Mouse (Mus musculus) lung, embryonic 14.5 days (tissue): ENCODE measurements around the gene Homer2. TPM values are rescaled to one million over a fixed set of nuclear protein-coding genes. Genes with fewer than 3 reads are reported as not detected.

Source experiments
- ATAC-seq: fragments of 200-750 bp; cut with Nextera tagmentation; 2 replicates; pipeline ENCODE4 v1.8.0; 2017; ENCODE audit warnings: mild to moderate bottlenecking, moderate TSS enrichment, moderate library complexity; ENCODE audit not compliant: insufficient read depth
- DNase-seq: peaks from one replicate; pipeline ENCODE4 v3.0.0-alpha.2; 2015
- H3K27ac ChIP-seq: fragments of 300-500 bp; sonication (generic); 2 replicates; pipeline ENCODE4 v1.5.1; 2014; ENCODE audit warnings: low read depth, mild to moderate bottlenecking, moderate library complexity
- H3K27me3 ChIP-seq: fragments of 300-500 bp; sonication (generic); 2 replicates; pipeline ENCODE4 v1.6.1; 2014; ENCODE audit warnings: low read length, control low read depth; ENCODE audit not compliant: insufficient read depth
- H3K36me3 ChIP-seq: fragments of 300-500 bp; sonication (generic); 2 replicates; pipeline ENCODE4 v1.6.1; 2014; ENCODE audit warnings: control low read depth; ENCODE audit not compliant: insufficient read depth
- H3K4me1 ChIP-seq: fragments of 300-500 bp; sonication (generic); 2 replicates; pipeline ENCODE4 v1.6.1; 2014; ENCODE audit warnings: antibody characterized with exemption, control low read depth; ENCODE audit not compliant: insufficient read depth
- H3K4me2 ChIP-seq: fragments of 300-500 bp; sonication (generic); 2 replicates; pipeline ENCODE4 v1.6.1; 2014; ENCODE audit warnings: mild to moderate bottlenecking
- H3K4me3 ChIP-seq: fragments of 300-500 bp; sonication (generic); 2 replicates; pipeline ENCODE4 v1.5.1; 2014; ENCODE audit warnings: low read depth, low read length
- H3K9ac ChIP-seq: fragments of 300-500 bp; sonication (generic); 2 replicates; pipeline ENCODE4 v1.6.1; 2014
- H3K9me3 ChIP-seq: fragments of 300-500 bp; sonication (generic); 2 replicates; pipeline ENCODE4 v1.6.1; 2016; ENCODE audit warnings: low read depth, low read length, control low read depth
- CTCF ChIP-seq: IDR thresholded peaks from 2 replicates; pipeline ENCODE4 v1.5.1; 2016; ENCODE audit warnings: antibody characterized with exemption, low read depth
- WGBS: fragments of 180-500 bp; shearing (Covaris S2); extraction: QIAGEN DNeasy Blood & Tissue Kit; methylation state at CpG from one replicate; pipeline ENCODE4 v1.1.7; 2014; 5-methylcytosine and 5-hydroxymethylcytosine counted together
- polyA plus RNA-seq: library from polyadenylated mRNA; unstranded; fragments of >200 nt; fragmentation: Nextera tagmentation; extraction: Ambion mirVana; gene quantifications from 2 replicates; pipeline ENCODE4 v1.2.1, GENCODE M21; 2014

The Homer2 gene
- 38.2 and 40.5 TPM in 2 replicates for polyA plus RNA-seq

GRCm38 (mm10) chr7:81707471-81708140, at the start of gene Homer2:
Gene Homer2, minus strand, starts transcription at chr7:81707527.
- peak within 1 kb of the TSS; percentile 64 for H3K27ac ChIP-seq
- no peaks in the 10 kb centered on the region for H3K4me1 ChIP-seq
- peaks cover 27% of the 10 kb centered on the region for H3K27me3 ChIP-seq
- H3K9me3 ChIP-seq: peaks cover 4% of the 10 kb centered on the region; the same call in 1 of the 2 replicates
- DNase-seq (no peak), ATAC-seq (peak; percentile 4; the same call in 1 of the 2 replicates)
- H3K4me3 ChIP-seq: peak within 1 kb of the TSS; percentile 61
- H3K36me3 ChIP-seq: no peaks in the 10 kb centered on the region
- peak within 1 kb of the TSS; percentile 71 for H3K9ac ChIP-seq
- no peak for TF ChIP-seq CTCF
- 54% methylated on average over 14 of the region's 14 CpGs for WGBS
- H3K4me2 ChIP-seq: peak within 1 kb of the TSS; percentile 91

GRCm38 (mm10) chr7:81747956-81748355, 40.6 kb upstream of the Homer2 start:
- Histone ChIP-seq H3K4me1 (no peaks in the 10 kb centered on the region), H3K36me3 (no peaks in the 10 kb centered on the region), H3K9ac (no peak overlapping the region), H3K27ac (no peak overlapping the region), H3K9me3 (no peaks in the 10 kb centered on the region), H3K4me2 (no peak overlapping the region), H3K27me3 (no peaks in the 10 kb centered on the region), H3K4me3 (no peak overlapping the region)
- TF ChIP-seq CTCF: no peak
- ATAC-seq: no peak
- WGBS: 71% methylated on average over 3 of the region's 3 CpGs
- DNase-seq: no peak

GRCm38 (mm10) chr7:81744145-81744544, 36.8 kb upstream of the Homer2 start:
- Histone ChIP-seq H3K4me3 (no peak overlapping the region), H3K9me3 (no peaks in the 10 kb centered on the region), H3K36me3 (no peaks in the 10 kb centered on the region), H3K9ac (no peak overlapping the region), H3K4me1 (no peaks in the 10 kb centered on the region), H3K4me2 (no peak overlapping the region), H3K27ac (no peak overlapping the region), H3K27me3 (no peaks in the 10 kb centered on the region)
- TF ChIP-seq CTCF: peak; percentile 49
- 49% methylated on average over 4 of the region's 4 CpGs for WGBS
- ATAC-seq: no peak
- peak; percentile 54 for DNase-seq

- no peak for DNase-seq
- Histone ChIP-seq H3K36me3 (no peaks in the 10 kb centered on the region), H3K4me2 (no peak overlapping the region), H3K27ac (no peak overlapping the region), H3K27me3 (no peaks in the 10 kb centered on the region), H3K4me3 (no peak overlapping the region), H3K9ac (no peak overlapping the region), H3K9me3 (no peaks in the 10 kb centered on the region), H3K4me1 (no peaks in the 10 kb centered on the region)
- ATAC-seq: no peak
- no peak for TF ChIP-seq CTCF
- WGBS: 82% methylated on average over 7 of the region's 7 CpGs
Observed at GRCm38 (mm10) chr7:81740010-81740409, 32.7 kb upstream of the Homer2 start.

- WGBS: 46% methylated on average over 8 of the region's 8 CpGs
- no peaks in the 10 kb centered on the region for H3K9me3 ChIP-seq
Observed at GRCm38 (mm10) chr7:81738720-81739385, 31.5 kb upstream of the Homer2 start.

GRCm38 (mm10) chr7:81735300-81736048, 28.1 kb upstream of the Homer2 start:
- H3K9ac ChIP-seq: no peak overlapping the region
- no peaks in the 10 kb centered on the region for H3K27me3 ChIP-seq
- H3K4me3 ChIP-seq: no peak overlapping the region
- H3K9me3 ChIP-seq: no peaks in the 10 kb centered on the region
- no peak for ATAC-seq
- no peak for TF ChIP-seq CTCF
- WGBS: 53% methylated on average over 9 of the region's 9 CpGs
- no peaks in the 10 kb centered on the region for H3K4me1 ChIP-seq
- H3K36me3 ChIP-seq: no peaks in the 10 kb centered on the region
- no peak overlapping the region for H3K27ac ChIP-seq
- H3K4me2 ChIP-seq: no peak overlapping the region
- DNase-seq: no peak

More at GRCm38 (mm10) chr7:81738720-81739385, 31.5 kb upstream of the Homer2 start:
- Histone ChIP-seq H3K36me3 (no peaks in the 10 kb centered on the region), H3K9ac (no peak overlapping the region), H3K4me3 (no peak overlapping the region), H3K27me3 (no peaks in the 10 kb centered on the region), H3K4me1 (no peaks in the 10 kb centered on the region), H3K27ac (no peak overlapping the region), H3K4me2 (no peak overlapping the region)
- DNase-seq: no peak
- TF ChIP-seq CTCF: no peak
- ATAC-seq: no peak
